In genomic region chr13:69717860-69718598, GRCm38 (mm10) we compare ENCODE assay signal across 13 mouse cellular contexts. TPM values are rescaled to one million over a fixed set of nuclear protein-coding genes. Genes with fewer than 3 reads are reported as not detected.
DNase-seq lines count a peak whose midpoint lies in the region; ATAC-seq and TF ChIP-seq lines count a peak whose summit lies in the region.
"Had no signal": no experiment of that assay in that cellular context is flagged by ENCODE, and none has a peak within 500 bp of the region (broad histone marks: within the 10 kb centered on the region; RNA-seq: fewer than 3 reads in every experiment).

No protein-coding gene starts in this region.

- H3K36me3 ChIP-seq in lung, postnatal 0 days (ENCODE audit: insufficient read depth, low read length) = no peaks in the 10 kb centered on the region
- H3K36me3 ChIP-seq in forebrain, embryonic 16.5 days (ENCODE audit: control insufficient read depth, insufficient read depth) = no peaks in the 10 kb centered on the region
- H3K36me3 ChIP-seq in neural tube, embryonic 15.5 days = no peaks in the 10 kb centered on the region
- H3K36me3 ChIP-seq: embryonic facial prominence, embryonic 15.5 days had no signal

- no peak overlapping the region for H3K4me2 ChIP-seq in lung, postnatal 0 days (replicated peaks; ENCODE audit: low read depth, low read length)
- no peak overlapping the region for H3K4me2 ChIP-seq in forebrain, embryonic 16.5 days (ENCODE audit: low read length)
- no peak overlapping the region for H3K4me2 ChIP-seq in neural tube, embryonic 15.5 days
- H3K4me2 ChIP-seq: embryonic facial prominence, embryonic 15.5 days had no signal

- no peak overlapping the region for H3K9ac ChIP-seq in lung, postnatal 0 days (replicated peaks; ENCODE audit: low read depth)
- H3K9ac ChIP-seq in forebrain, embryonic 16.5 days (replicated peaks; ENCODE audit: low read depth, low read length) = no peak overlapping the region
- H3K9ac ChIP-seq in neural tube, embryonic 15.5 days (replicated peaks) = no peak overlapping the region
- H3K9ac ChIP-seq: embryonic facial prominence, embryonic 15.5 days; liver, embryonic 14.5 days had no signal

- H3K9me3 ChIP-seq in lung, postnatal 0 days (ENCODE audit: low read length) = no peaks in the 10 kb centered on the region
- H3K9me3 ChIP-seq in forebrain, embryonic 16.5 days (ENCODE audit: control insufficient read depth, low read length) = no peaks in the 10 kb centered on the region
- H3K9me3 ChIP-seq in neural tube, embryonic 15.5 days (replicated peaks) = no peaks in the 10 kb centered on the region
- H3K9me3 ChIP-seq: embryonic facial prominence, embryonic 15.5 days had no signal

- H3K27ac ChIP-seq in lung, postnatal 0 days (ENCODE audit: low read length) = no peak overlapping the region
- no peak overlapping the region for H3K27ac ChIP-seq in forebrain, embryonic 16.5 days (ENCODE audit: low read length)
- H3K27ac ChIP-seq in neural tube, embryonic 15.5 days (replicated peaks) = 0 out of 2 replicates have a peak overlapping the region, but pooled peaks have one; percentile 23
- H3K27ac ChIP-seq: embryonic facial prominence, embryonic 15.5 days; liver, embryonic 14.5 days had no signal

- no peak for TF ChIP-seq CTCF in lung, postnatal 0 days (IDR thresholded peaks at IDR 0.05)
- TF ChIP-seq CTCF in brain, embryonic 14.5 days (IDR thresholded peaks at IDR 0.05; ENCODE audit: borderline replicate concordance, extremely low read depth, insufficient read depth, insufficient read length) = no peak

- TF ChIP-seq POLR2A in brain, embryonic 14.5 days (IDR thresholded peaks at IDR 0.05; ENCODE audit: borderline replicate concordance, extremely low read depth, insufficient read depth, insufficient read length, poor library complexity, severe bottlenecking) = no peak

- no peaks in the 10 kb centered on the region for H3K4me1 ChIP-seq in lung, postnatal 0 days (ENCODE audit: insufficient read depth, low read depth, low read length)
- peaks cover 35% of the 10 kb centered on the region for H3K4me1 ChIP-seq in forebrain, embryonic 16.5 days (replicated peaks; ENCODE audit: control insufficient read depth, insufficient read depth, low read length)
- peaks cover 50% of the 10 kb centered on the region for H3K4me1 ChIP-seq in neural tube, embryonic 15.5 days
- H3K4me1 ChIP-seq: embryonic facial prominence, embryonic 15.5 days had no signal

- peak; percentile 13 for DNase-seq in lung, postnatal 10 days
- DNase-seq in lung, postnatal 0 days (ENCODE audit: low spot score) = no peak
- peak; percentile 91 for DNase-seq in brain, embryonic 14.5 days (ENCODE audit: low read depth)
- no peak for DNase-seq in heart, adult 9 months (ENCODE audit: low spot score in 2 of 2)
- DNase-seq in testis, postnatal 10 days (ENCODE audit: low spot score) = no peak
- DNase-seq in kidney, postnatal 36 days = no peak
- DNase-seq: cerebellum, adult 11-12 months; gastrocnemius, postnatal 10 days; heart, postnatal 10 days had no signal

- TF ChIP-seq EP300 in lung, postnatal 0 days (IDR thresholded peaks at IDR 0.05) = no peak

- ATAC-seq in lung, postnatal 0 days = no peak
- peak; percentile 85 for ATAC-seq in forebrain, embryonic 16.5 days
- ATAC-seq in neural tube, embryonic 15.5 days (ENCODE audit: low FRiP score) = no peak

- H3K27me3 ChIP-seq in lung, postnatal 0 days (replicated peaks; ENCODE audit: insufficient read depth, low read length) = no peaks in the 10 kb centered on the region
- H3K27me3 ChIP-seq in forebrain, embryonic 16.5 days (replicated peaks; ENCODE audit: control insufficient read depth, insufficient read depth, low read length) = no peaks in the 10 kb centered on the region
- no peaks in the 10 kb centered on the region for H3K27me3 ChIP-seq in neural tube, embryonic 15.5 days (replicated peaks)

- 11% methylated on average over 11 of the region's 11 CpGs for WGBS in lung, postnatal 0 days
- 4% methylated on average over 11 of the region's 11 CpGs for WGBS in forebrain, embryonic 16.5 days
- 15% methylated on average over 11 of the region's 11 CpGs for WGBS in neural tube, embryonic 15.5 days

- H3K4me3 ChIP-seq in lung, postnatal 0 days (ENCODE audit: low read depth, low read length) = no peak overlapping the region
- H3K4me3 ChIP-seq in forebrain, embryonic 16.5 days (replicated peaks; ENCODE audit: low read length) = no peak overlapping the region
- H3K4me3 ChIP-seq in neural tube, embryonic 15.5 days (replicated peaks) = no peak overlapping the region
- H3K4me3 ChIP-seq: embryonic facial prominence, embryonic 15.5 days had no signal

RNA-seq across cellular contexts. Expression of gene Ube2ql1, which starts 21.7 kb away (rescaled TPM):
- polyA plus RNA-seq in lung, postnatal 0 days (2015; fragmentation: Nextera tagmentation; extraction: Ambion mirVana) = 0.12 and 0.14 TPM in 2 replicates
- 66.3 and 122 TPM in 2 replicates for polyA plus RNA-seq in brain, embryonic 14.5 days (2012; rRNA removed)
- 26.4 and 32.4 TPM in 2 replicates for polyA plus RNA-seq in forebrain, embryonic 16.5 days (2015; fragmentation: Nextera tagmentation; extraction: Ambion mirVana)
- polyA plus RNA-seq in neural tube, embryonic 15.5 days (2015; fragmentation: Nextera tagmentation; extraction: Ambion mirVana) = 36.3 and 40.6 TPM in 2 replicates

Comparison
In these comparisons a context has a peak if more than half of its experiments do, and no peak if none do; other contexts are left out.
1. DNase-seq: peak in lung, postnatal 10 days (single experiment) and brain, embryonic 14.5 days (single experiment); none in lung, postnatal 0 days (single experiment), heart, adult 9 months (0 of 2), testis, postnatal 10 days (single experiment) and kidney, postnatal 36 days (0 of 2).
2. RNA of gene Ube2ql1, which starts 21.7 kb away (polyA plus RNA-seq): 66.3 to 122 TPM in brain, embryonic 14.5 days, 36.3 to 40.6 TPM in neural tube, embryonic 15.5 days and 26.4 to 32.4 TPM in forebrain, embryonic 16.5 days; 0.12 to 0.14 TPM in lung, postnatal 0 days; every median in the first group is over 10 times any median in the second.